Mouse (Mus musculus) megakaryocyte, embryonic 14.5 days (primary cell): ENCODE measurements around the gene H2-M5. TPM values are rescaled to one million over a fixed set of nuclear protein-coding genes. Genes with fewer than 3 reads are reported as not detected.

Source experiments
- H3K27me3 ChIP-seq: replicated peaks from 2 replicates; pipeline ENCODE3; 2012; ENCODE audit warnings: inconsistent platforms
- H3K36me3 ChIP-seq: replicated peaks from 2 replicates; pipeline ENCODE3; 2012; ENCODE audit warnings: low read length, inconsistent platforms, mixed read lengths
- H3K4me1 ChIP-seq: 2 replicates; pipeline ENCODE4 v1.6.1; 2012; ENCODE audit warnings: inconsistent platforms
- H3K4me3 ChIP-seq: replicated peaks from 2 replicates; pipeline ENCODE3; 2012; ENCODE audit warnings: moderate library complexity, mild to moderate bottlenecking, inconsistent platforms
- H3K9me3 ChIP-seq: 2 replicates; pipeline ENCODE4 v1.6.1; 2012; ENCODE audit warnings: inconsistent platforms
- FLI1 ChIP-seq: IDR thresholded peaks from 2 replicates; pipeline ENCODE4 v1.6.1; 2012; ENCODE audit warnings: low read length, inconsistent platforms, mixed read lengths
- GATA1 ChIP-seq: IDR thresholded peaks from 3 replicates; pipeline ENCODE4 v1.6.1; 2012; ENCODE audit warnings: mixed read lengths, low read length, inconsistent platforms, borderline replicate concordance
- polyA plus RNA-seq: library from polyadenylated mRNA; stranded (reverse); fragments of >175 nt; gene quantifications from 2 replicates; pipeline ENCODE4 v1.2.3, GENCODE M21; 2012; ENCODE audit warnings: low replicate concordance; ENCODE audit not compliant: insufficient read depth

The H2-M5 gene
- polyA plus RNA-seq, 1 experiment: not detected

GRCm38 (mm10) chr17:37012141-37012540, 22.8 kb upstream of the H2-M5 start:
- no peak for TF ChIP-seq FLI1
- TF ChIP-seq GATA1: no peak
- peaks cover 8% of the 10 kb centered on the region for H3K27me3 ChIP-seq

GRCm38 (mm10) chr17:37011719-37012118, 22.4 kb upstream of the H2-M5 start:
- H3K9me3 ChIP-seq: no peaks in the 10 kb centered on the region
- TF ChIP-seq FLI1: no peak
- no peak for TF ChIP-seq GATA1
- H3K36me3 ChIP-seq: peaks cover 7% of the 10 kb centered on the region
- peaks cover 26% of the 10 kb centered on the region for H3K4me1 ChIP-seq
- H3K27me3 ChIP-seq: peaks cover 8% of the 10 kb centered on the region
- H3K4me3 ChIP-seq: no peak overlapping the region

More at GRCm38 (mm10) chr17:37012141-37012540, 22.8 kb upstream of the H2-M5 start:
- Histone ChIP-seq H3K36me3 (peaks cover 7% of the 10 kb centered on the region), H3K9me3 (no peaks in the 10 kb centered on the region), H3K4me1 (peaks cover 30% of the 10 kb centered on the region), H3K4me3 (no peak overlapping the region)

- H3K4me3 ChIP-seq: no peak overlapping the region
- H3K36me3 ChIP-seq: peaks cover 7% of the 10 kb centered on the region
Measured at GRCm38 (mm10) chr17:37009460-37010042, 20.2 kb upstream of the H2-M5 start.

GRCm38 (mm10) chr17:37008161-37008560, 18.8 kb upstream of the H2-M5 start:
- H3K27me3 ChIP-seq: peaks cover 18% of the 10 kb centered on the region
- no peaks in the 10 kb centered on the region for H3K9me3 ChIP-seq
- H3K4me1 ChIP-seq: peaks cover 21% of the 10 kb centered on the region
- H3K36me3 ChIP-seq: peaks cover 7% of the 10 kb centered on the region
- TF ChIP-seq GATA1 (no peak), FLI1 (no peak)
- H3K4me3 ChIP-seq: no peak overlapping the region

More at GRCm38 (mm10) chr17:37009460-37010042, 20.2 kb upstream of the H2-M5 start:
- TF ChIP-seq FLI1: no peak
- TF ChIP-seq GATA1: no peak
- Histone ChIP-seq H3K4me1 (peaks cover 19% of the 10 kb centered on the region), H3K27me3 (peaks cover 10% of the 10 kb centered on the region), H3K9me3 (no peaks in the 10 kb centered on the region)

GRCm38 (mm10) chr17:37003366-37003765, 14.0 kb upstream of the H2-M5 start:
- Histone ChIP-seq H3K36me3 (no peaks in the 10 kb centered on the region), H3K9me3 (no peaks in the 10 kb centered on the region), H3K27me3 (peaks cover 19% of the 10 kb centered on the region), H3K4me1 (peaks cover 30% of the 10 kb centered on the region), H3K4me3 (peak overlapping the region; percentile 90)
- TF ChIP-seq GATA1 (no peak), FLI1 (no peak)

GRCm38 (mm10) chr17:37002364-37003330, 13.3 kb upstream of the H2-M5 start:
- Histone ChIP-seq H3K27me3 (peaks cover 19% of the 10 kb centered on the region), H3K9me3 (no peaks in the 10 kb centered on the region), H3K36me3 (no peaks in the 10 kb centered on the region), H3K4me3 (peak overlapping the region; percentile 90), H3K4me1 (peaks cover 29% of the 10 kb centered on the region)
- TF ChIP-seq FLI1: no peak
- TF ChIP-seq GATA1: no peak

GRCm38 (mm10) chr17:37000863-37001262, 11.5 kb upstream of the H2-M5 start, which contains the start of gene Zfp57:
TSS of gene Zfp57 (plus strand) at chr17:37001163.
- no peak for TF ChIP-seq FLI1
- TF ChIP-seq GATA1: no peak
- H3K4me3 ChIP-seq: no peak within 1 kb of the TSS

GRCm38 (mm10) chr17:36998477-36998876, 9.1 kb upstream of the H2-M5 start:
- H3K4me3 ChIP-seq: no peak overlapping the region
- H3K27me3 ChIP-seq: peaks cover 11% of the 10 kb centered on the region
- peaks cover 46% of the 10 kb centered on the region for H3K4me1 ChIP-seq
- no peak for TF ChIP-seq FLI1
- no peak for TF ChIP-seq GATA1
- no peaks in the 10 kb centered on the region for H3K36me3 ChIP-seq
- H3K9me3 ChIP-seq: no peaks in the 10 kb centered on the region

More at GRCm38 (mm10) chr17:37000863-37001262, 11.5 kb upstream of the H2-M5 start, which contains the start of gene Zfp57:
- no peaks in the 10 kb centered on the region for H3K9me3 ChIP-seq
- peaks cover 35% of the 10 kb centered on the region for H3K4me1 ChIP-seq
- peaks cover 19% of the 10 kb centered on the region for H3K27me3 ChIP-seq
- H3K36me3 ChIP-seq: no peaks in the 10 kb centered on the region

GRCm38 (mm10) chr17:36997033-36997735, 7.8 kb upstream of the H2-M5 start:
- Histone ChIP-seq H3K4me3 (no peak overlapping the region), H3K9me3 (no peaks in the 10 kb centered on the region), H3K4me1 (peaks cover 44% of the 10 kb centered on the region), H3K36me3 (no peaks in the 10 kb centered on the region), H3K27me3 (no peaks in the 10 kb centered on the region)
- TF ChIP-seq GATA1 (no peak), FLI1 (no peak)
